Mouse (Mus musculus) kidney, adult 10 weeks (tissue): ENCODE results near the gene Chrnd. TPM values are rescaled to one million over a fixed set of nuclear protein-coding genes. Genes with fewer than 3 reads are reported as not detected.

Source experiments
- polyA plus RNA-seq: library from polyadenylated mRNA; stranded (reverse); fragments of 350-450 nt; fragmentation: Illumina TruSeq; extraction: RNeasy Lipid Tissue Mini Kit (QIAGEN cat#74804); gene quantifications from one replicate; pipeline ENCODE4 v1.2.3, GENCODE M21; 2014; ENCODE audit warnings: low read depth, low replicate concordance

Chrnd gene
- polyA plus RNA-seq = not detected

GRCm38 (mm10) chr1:87190429-87190828 is at the start of gene Chrnd:
Chrnd (plus strand) TSS chr1:87190607.

GRCm38 (mm10) chr1:87156199-87156587 is 34.2 kb upstream of the Chrnd start, which contains the start of gene Ecel1:
Ecel1 (minus strand) TSS chr1:87156521.

GRCm38 (mm10) chr1:87183013-87183412 is 7.4 kb upstream of the Chrnd start, which contains the start of gene Prss56:
Prss56 (plus strand) TSS chr1:87183313.

GRCm38 (mm10) chr1:87204465-87204864 is 14.1 kb downstream of the Chrnd start, which contains the start of gene Chrng:
Chrng (plus strand) TSS chr1:87204657.

GRCm38 (mm10) chr1:87213735-87214704 is 23.6 kb downstream of the Chrnd start, which contains the start of gene Eif4e2:
Eif4e2 (plus strand) TSS chr1:87213914.

Other genes with a start within 250 kb of the Chrnd start
- gene Alppl2, start 100.7 kb upstream of the Chrnd start, polyA plus RNA-seq = not detected
- gene Alpi, start 89.0 kb upstream of the Chrnd start, polyA plus RNA-seq = not detected
- not detected for gene Akp3, start 65.6 kb upstream of the Chrnd start, polyA plus RNA-seq
- not detected for gene Ecel1, start 34.1 kb upstream of the Chrnd start, polyA plus RNA-seq
- not detected for gene Prss56, start 7.3 kb upstream of the Chrnd start, polyA plus RNA-seq
- gene Chrng, start 14.1 kb downstream of the Chrnd start, polyA plus RNA-seq = not detected
- 26.8 TPM for gene Eif4e2, start 23.3 kb downstream of the Chrnd start, polyA plus RNA-seq
- gene Efhd1, start 73.8 kb downstream of the Chrnd start, polyA plus RNA-seq = 324 TPM
- 114 TPM for gene Gigyf2, start 136.4 kb downstream of the Chrnd start, polyA plus RNA-seq
- 2.8 TPM for gene Kcnj13, start 204.1 kb downstream of the Chrnd start, polyA plus RNA-seq